Mouse (Mus musculus) stomach, postnatal 0 days (tissue): ENCODE results near the gene Pdxdc1.

ENCODE experiments used
- CTCF ChIP-seq: IDR thresholded peaks from 2 replicates; pipeline ENCODE4 v1.5.1; 2016; ENCODE audit warnings: antibody characterized with exemption, low read depth, mild to moderate bottlenecking, moderate library complexity
- EP300 ChIP-seq: optimal IDR thresholded peaks from 2 replicates; pipeline ENCODE3; 2016; ENCODE audit warnings: antibody characterized with exemption

GRCm38 (mm10) chr16:13818560-13819393 lies 84.2 kb downstream of the Pdxdc1 start, which contains the start of gene Ntan1:
- TF ChIP-seq CTCF (no peak), EP300 (no peak)
